Mouse (Mus musculus): ENCODE data around the gene Zbtb38. TPM values are rescaled to one million over a fixed set of nuclear protein-coding genes. Genes with fewer than 3 reads are reported as not detected.
"Not testable (repeated sequence)": the region's sequence is repeated elsewhere in the genome, so short reads cannot be mapped to it uniquely, and the experiment has no call there.

Gene Zbtb38
- polyA plus RNA-seq, 1 experiment from 2014 or later = 34.2 TPM

DNA sequence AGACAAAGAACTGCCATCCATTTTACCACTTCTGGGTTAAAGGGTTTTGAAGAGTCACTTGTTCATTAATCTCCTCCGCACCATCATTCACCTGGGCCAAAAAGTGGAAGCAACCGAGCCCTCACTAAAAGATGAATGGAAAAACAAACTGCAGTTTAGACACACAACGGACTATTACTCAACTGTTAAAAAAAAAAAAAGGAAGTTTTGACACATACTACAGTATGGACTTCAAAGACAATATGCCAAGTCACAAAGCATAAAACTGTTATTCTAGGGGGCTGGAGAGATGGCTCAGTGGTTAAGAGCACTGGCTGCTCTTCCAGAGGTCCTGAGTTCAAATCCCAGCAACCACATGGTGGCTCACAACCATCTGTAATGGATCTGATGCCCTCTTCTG is 108.6 kb downstream of the Zbtb38 start:
- 83% methylated on average over 3 of the region's 3 CpGs for WGBS

DNA sequence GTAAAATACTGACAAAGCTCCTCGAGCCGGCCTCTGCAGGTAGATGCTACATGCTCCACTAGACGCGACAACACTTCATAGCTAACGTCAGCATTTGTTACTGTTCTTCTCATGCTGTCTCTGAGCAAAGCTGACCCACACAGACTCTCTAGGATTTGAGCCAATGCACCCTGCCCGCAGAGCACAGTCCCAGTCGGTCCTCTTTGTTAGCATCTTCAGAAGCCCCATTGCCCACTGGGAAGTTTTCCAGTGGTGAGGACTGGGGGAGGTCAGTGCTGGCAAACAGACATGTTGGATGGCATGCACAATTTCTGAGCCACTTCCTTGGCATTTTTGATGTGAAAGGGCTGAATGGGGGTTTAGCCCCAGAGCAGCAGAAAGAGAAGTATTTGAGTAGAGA is 113.2 kb downstream of the Zbtb38 start:
- ATAC-seq (ENCODE audit: insufficient number of reproducible peaks, insufficient read depth, low FRiP score, low read depth) = no peak
- H3K9ac ChIP-seq (ENCODE audit: low read length) = no peak overlapping the region
- peaks cover 0 to 2% of the 10 kb centered on the region in 2 experiments; a peak in 2 of 4 replicates for H3K4me1 ChIP-seq (ENCODE audit: control insufficient read depth in 2 of 2, insufficient read depth in 2 of 2, low read length in 2 of 2)
- H3K27ac ChIP-seq (replicated peaks in 1 of 2; ENCODE audit: control insufficient read depth in 1 of 2, insufficient read depth in 1 of 2, low read depth in 2 of 2, low read length in 2 of 2) = no peak overlapping the region
- H3K36me3 ChIP-seq (ENCODE audit: control insufficient read depth, insufficient read depth, low read length) = no peaks in the 10 kb centered on the region
- no peak overlapping the region for H3K4me3 ChIP-seq (ENCODE audit: control insufficient read depth in 1 of 2, insufficient read depth in 1 of 2, low read depth in 1 of 2, low read length in 2 of 2)
- H3K9me3 ChIP-seq (ENCODE audit: control insufficient read depth, low read length) = no peaks in the 10 kb centered on the region
- 90% methylated on average over 7 of the region's 7 CpGs for WGBS
- H3K27me3 ChIP-seq (ENCODE audit: control insufficient read depth, insufficient read depth, low read length) = no peaks in the 10 kb centered on the region
- no peak overlapping the region for H3K4me2 ChIP-seq (ENCODE audit: low read length)

More for the DNA sequence above, 108.6 kb downstream of the Zbtb38 start:
- not testable (repeated sequence) for H3K4me3 ChIP-seq (ENCODE audit: control insufficient read depth in 1 of 2, insufficient read depth in 1 of 2, low read depth in 1 of 2, low read length in 2 of 2); H3K4me2 ChIP-seq (ENCODE audit: low read length); H3K4me1 ChIP-seq (ENCODE audit: control insufficient read depth in 2 of 2, insufficient read depth in 2 of 2, low read length in 2 of 2); H3K27me3 ChIP-seq (ENCODE audit: control insufficient read depth, insufficient read depth, low read length); H3K36me3 ChIP-seq (ENCODE audit: control insufficient read depth, insufficient read depth, low read length); ATAC-seq (ENCODE audit: insufficient number of reproducible peaks, insufficient read depth, low FRiP score, low read depth); H3K9ac ChIP-seq (ENCODE audit: low read length); H3K27ac ChIP-seq (replicated peaks in 1 of 2; ENCODE audit: control insufficient read depth in 1 of 2, insufficient read depth in 1 of 2, low read depth in 2 of 2, low read length in 2 of 2); H3K9me3 ChIP-seq (ENCODE audit: control insufficient read depth, low read length)

- H3K36me3 ChIP-seq (ENCODE audit: control insufficient read depth, insufficient read depth, low read length) = no peaks in the 10 kb centered on the region
- H3K27ac ChIP-seq (replicated peaks in 1 of 2; ENCODE audit: control insufficient read depth in 1 of 2, insufficient read depth in 1 of 2, low read depth in 2 of 2, low read length in 2 of 2) = no peak overlapping the region
- H3K9ac ChIP-seq (ENCODE audit: low read length) = no peak overlapping the region
- no peak overlapping the region for H3K4me2 ChIP-seq (ENCODE audit: low read length)
- ATAC-seq (ENCODE audit: insufficient number of reproducible peaks, insufficient read depth, low FRiP score, low read depth) = no peak
- no peaks in the 10 kb centered on the region for H3K9me3 ChIP-seq (ENCODE audit: control insufficient read depth, low read length)
- H3K27me3 ChIP-seq (ENCODE audit: control insufficient read depth, insufficient read depth, low read length) = no peaks in the 10 kb centered on the region
- no peak overlapping the region for H3K4me3 ChIP-seq (ENCODE audit: control insufficient read depth in 1 of 2, insufficient read depth in 1 of 2, low read depth in 1 of 2, low read length in 2 of 2)
- peaks cover 0 to 2% of the 10 kb centered on the region in 2 experiments; a peak in 2 of 4 replicates for H3K4me1 ChIP-seq (ENCODE audit: control insufficient read depth in 2 of 2, insufficient read depth in 2 of 2, low read length in 2 of 2)
- WGBS = 70% methylated on average over 7 of the region's 7 CpGs
These were observed 114.1 kb downstream of the Zbtb38 start for GRCm38 (mm10) chr9:96638508-96638907.

DNA sequence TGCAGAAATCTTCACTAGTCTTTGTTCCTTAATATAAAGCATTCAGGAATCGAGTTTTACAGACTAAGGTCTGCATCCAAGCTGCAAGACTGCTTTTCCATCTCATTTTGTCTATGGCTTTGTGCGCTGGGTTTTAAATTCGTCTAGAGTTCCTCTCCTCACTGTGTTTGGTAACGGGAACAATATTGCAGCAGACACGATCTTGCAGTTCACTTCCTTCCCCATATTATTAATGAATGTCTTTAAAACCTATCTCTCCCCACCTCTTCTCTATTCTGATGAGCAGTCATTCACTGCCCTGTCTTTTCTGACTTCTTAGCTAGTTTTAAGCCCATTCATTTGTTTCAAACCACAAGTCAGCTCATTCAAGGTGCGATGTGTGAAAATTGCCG is 115.5 kb downstream of the Zbtb38 start:
- Histone ChIP-seq H3K27ac (replicated peaks in 1 of 2; ENCODE audit: control insufficient read depth in 1 of 2, insufficient read depth in 1 of 2, low read depth in 2 of 2, low read length in 2 of 2) (no peak overlapping the region), H3K4me2 (ENCODE audit: low read length) (no peak overlapping the region), H3K27me3 (ENCODE audit: control insufficient read depth, insufficient read depth, low read length) (no peaks in the 10 kb centered on the region; the same call in 1 of the 2 replicates), H3K4me3 (ENCODE audit: control insufficient read depth in 1 of 2, insufficient read depth in 1 of 2, low read depth in 1 of 2, low read length in 2 of 2) (no peak overlapping the region), H3K4me1 (ENCODE audit: control insufficient read depth in 2 of 2, insufficient read depth in 2 of 2, low read length in 2 of 2) (peaks cover under 1 to 2% of the 10 kb centered on the region in 2 experiments; a peak in 2 of 4 replicates), H3K9me3 (ENCODE audit: control insufficient read depth, low read length) (no peaks in the 10 kb centered on the region), H3K36me3 (ENCODE audit: control insufficient read depth, insufficient read depth, low read length) (no peaks in the 10 kb centered on the region), H3K9ac (ENCODE audit: low read length) (no peak overlapping the region)
- WGBS = 80% methylated on average over 7 of the region's 7 CpGs
- ATAC-seq (ENCODE audit: insufficient number of reproducible peaks, insufficient read depth, low FRiP score, low read depth) = no peak

- Histone ChIP-seq H3K27me3 (ENCODE audit: control insufficient read depth, insufficient read depth, low read length) (no peaks in the 10 kb centered on the region; the same call in 1 of the 2 replicates), H3K9ac (ENCODE audit: low read length) (no peak overlapping the region), H3K4me3 (ENCODE audit: control insufficient read depth in 1 of 2, insufficient read depth in 1 of 2, low read depth in 1 of 2, low read length in 2 of 2) (no peak overlapping the region), H3K36me3 (ENCODE audit: control insufficient read depth, insufficient read depth, low read length) (no peaks in the 10 kb centered on the region), H3K27ac (replicated peaks in 1 of 2; ENCODE audit: control insufficient read depth in 1 of 2, insufficient read depth in 1 of 2, low read depth in 2 of 2, low read length in 2 of 2) (no peak overlapping the region), H3K4me2 (ENCODE audit: low read length) (no peak overlapping the region), H3K9me3 (ENCODE audit: control insufficient read depth, low read length) (no peaks in the 10 kb centered on the region), H3K4me1 (ENCODE audit: control insufficient read depth in 2 of 2, insufficient read depth in 2 of 2, low read length in 2 of 2) (peaks cover 2 to 4% of the 10 kb centered on the region in 2 experiments; a peak in 3 of 4 replicates)
- whole genome bisulfite sequencing = 50% methylated on average over 9 of the region's 9 CpGs
- no peak for ATAC-seq (ENCODE audit: insufficient number of reproducible peaks, insufficient read depth, low FRiP score, low read depth)
These were observed 116.0 kb downstream of the Zbtb38 start for GRCm38 (mm10) chr9:96636423-96637156.

DNA sequence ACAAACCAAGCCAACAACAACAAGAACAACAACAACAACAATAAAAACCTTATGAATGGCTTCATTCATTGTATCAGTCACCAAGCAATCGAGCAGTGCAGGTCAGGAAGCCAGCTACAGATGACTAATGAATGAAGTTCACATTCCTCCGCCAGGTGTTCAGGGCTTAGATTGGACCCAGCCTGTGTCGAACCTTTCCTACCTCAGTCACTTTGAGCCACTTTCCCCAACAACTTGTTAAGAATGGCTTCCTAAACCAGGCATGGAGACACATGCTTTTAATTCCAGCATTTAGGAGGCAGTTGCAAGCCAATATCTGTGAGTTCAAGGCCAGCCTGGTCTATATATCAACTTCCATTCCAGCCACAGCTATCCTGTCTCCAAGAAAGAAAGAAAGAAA is 116.7 kb downstream of the Zbtb38 start:
- WGBS = 70% methylated on average over 3 of the region's 3 CpGs
- Histone ChIP-seq H3K4me2 (ENCODE audit: low read length) (no peak overlapping the region), H3K4me1 (ENCODE audit: control insufficient read depth in 2 of 2, insufficient read depth in 2 of 2, low read length in 2 of 2) (peaks cover 2 to 5% of the 10 kb centered on the region in 2 experiments; a peak in 3 of 4 replicates), H3K27ac (replicated peaks in 1 of 2; ENCODE audit: control insufficient read depth in 1 of 2, insufficient read depth in 1 of 2, low read depth in 2 of 2, low read length in 2 of 2) (no peak overlapping the region), H3K27me3 (ENCODE audit: control insufficient read depth, insufficient read depth, low read length) (no peaks in the 10 kb centered on the region; the same call in 1 of the 2 replicates), H3K36me3 (ENCODE audit: control insufficient read depth, insufficient read depth, low read length) (no peaks in the 10 kb centered on the region), H3K9ac (ENCODE audit: low read length) (no peak overlapping the region), H3K9me3 (ENCODE audit: control insufficient read depth, low read length) (no peaks in the 10 kb centered on the region), H3K4me3 (ENCODE audit: control insufficient read depth in 1 of 2, insufficient read depth in 1 of 2, low read depth in 1 of 2, low read length in 2 of 2) (no peak overlapping the region)
- ATAC-seq (ENCODE audit: insufficient number of reproducible peaks, insufficient read depth, low FRiP score, low read depth) = no peak

DNA sequence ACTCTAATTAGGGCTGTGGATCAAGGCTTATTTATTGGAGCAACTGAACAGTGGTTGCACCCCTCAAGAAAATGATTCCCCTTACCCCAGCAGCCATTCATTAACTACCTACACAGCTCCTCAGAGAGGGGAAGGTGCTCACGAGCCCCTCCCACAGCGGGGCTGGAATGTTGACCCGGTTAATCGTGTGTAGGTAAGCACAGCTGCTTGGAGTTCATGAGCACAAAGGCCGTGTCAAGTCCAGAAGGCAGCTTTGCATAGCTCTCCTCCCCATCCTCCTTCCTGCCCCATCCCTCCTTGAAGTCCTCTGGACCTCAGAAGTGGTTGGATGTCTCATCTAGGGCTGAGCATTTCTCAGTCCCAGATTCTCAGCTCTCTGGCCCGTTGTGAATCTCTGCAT is 117.5 kb downstream of the Zbtb38 start:
- peaks cover 2 to 5% of the 10 kb centered on the region in 2 experiments; a peak in 3 of 4 replicates for H3K4me1 ChIP-seq (ENCODE audit: control insufficient read depth in 2 of 2, insufficient read depth in 2 of 2, low read length in 2 of 2)
- H3K27ac ChIP-seq (replicated peaks in 1 of 2; ENCODE audit: control insufficient read depth in 1 of 2, insufficient read depth in 1 of 2, low read depth in 2 of 2, low read length in 2 of 2) = no peak overlapping the region
- no peaks in the 10 kb centered on the region for H3K36me3 ChIP-seq (ENCODE audit: control insufficient read depth, insufficient read depth, low read length)
- no peak overlapping the region for H3K4me3 ChIP-seq (ENCODE audit: control insufficient read depth in 1 of 2, insufficient read depth in 1 of 2, low read depth in 1 of 2, low read length in 2 of 2)
- H3K9ac ChIP-seq (ENCODE audit: low read length) = no peak overlapping the region
- ATAC-seq (ENCODE audit: insufficient number of reproducible peaks, insufficient read depth, low FRiP score, low read depth) = no peak
- 70% methylated on average over 6 of the region's 6 CpGs for WGBS
- no peaks in the 10 kb centered on the region for H3K9me3 ChIP-seq (ENCODE audit: control insufficient read depth, low read length)
- no peak overlapping the region for H3K4me2 ChIP-seq (ENCODE audit: low read length)
- no peaks in the 10 kb centered on the region; the same call in 1 of the 2 replicates for H3K27me3 ChIP-seq (ENCODE audit: control insufficient read depth, insufficient read depth, low read length)
